Mouse (Mus musculus): Measurements from ENCODE around the gene Gm28043. TPM values are rescaled to one million over a fixed set of nuclear protein-coding genes. Genes with fewer than 3 reads are reported as not detected.
"Not testable (repeated sequence)": the region's sequence is repeated elsewhere in the genome, so short reads cannot be mapped to it uniquely, and the experiment has no call there.

Gm28043 gene
- polyA plus RNA-seq, 1 experiment from 2014 or later = 3.0 TPM

DNA sequence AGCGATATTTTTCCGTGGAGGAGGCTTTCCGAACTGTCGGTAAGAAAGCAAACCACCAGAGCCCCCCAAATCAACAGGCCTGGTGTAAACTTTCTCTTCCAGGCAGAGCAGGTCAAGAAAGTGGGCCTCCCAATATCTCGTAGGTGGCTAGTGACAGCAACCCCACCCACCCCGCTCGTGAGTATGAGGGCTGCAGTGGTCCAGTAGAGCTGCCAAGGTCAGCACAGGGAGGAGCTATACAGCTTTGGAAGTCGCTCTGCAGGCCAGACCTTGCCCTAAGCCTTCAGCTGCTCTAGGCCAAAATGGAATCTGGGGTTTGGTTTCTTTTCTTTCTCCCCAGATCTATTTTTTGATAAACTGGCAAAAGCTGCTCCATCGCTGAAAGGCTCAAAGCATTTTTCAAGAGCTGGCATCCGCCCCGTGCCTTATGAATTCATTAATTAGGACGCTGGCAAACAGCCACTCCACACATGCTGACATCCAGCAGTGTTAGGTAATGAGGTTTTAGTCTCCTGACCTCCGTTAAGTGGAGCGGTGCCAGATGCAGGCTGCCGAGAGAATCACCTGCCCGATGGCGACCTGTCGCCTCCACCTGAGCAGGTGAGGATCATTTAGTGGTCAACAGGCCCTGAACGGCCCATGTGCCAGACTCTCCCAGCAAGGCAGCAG is 96.5 kb downstream of the Gm28043 start:
- no peak for DNase-seq (ENCODE audit: low spot score)

DNA sequence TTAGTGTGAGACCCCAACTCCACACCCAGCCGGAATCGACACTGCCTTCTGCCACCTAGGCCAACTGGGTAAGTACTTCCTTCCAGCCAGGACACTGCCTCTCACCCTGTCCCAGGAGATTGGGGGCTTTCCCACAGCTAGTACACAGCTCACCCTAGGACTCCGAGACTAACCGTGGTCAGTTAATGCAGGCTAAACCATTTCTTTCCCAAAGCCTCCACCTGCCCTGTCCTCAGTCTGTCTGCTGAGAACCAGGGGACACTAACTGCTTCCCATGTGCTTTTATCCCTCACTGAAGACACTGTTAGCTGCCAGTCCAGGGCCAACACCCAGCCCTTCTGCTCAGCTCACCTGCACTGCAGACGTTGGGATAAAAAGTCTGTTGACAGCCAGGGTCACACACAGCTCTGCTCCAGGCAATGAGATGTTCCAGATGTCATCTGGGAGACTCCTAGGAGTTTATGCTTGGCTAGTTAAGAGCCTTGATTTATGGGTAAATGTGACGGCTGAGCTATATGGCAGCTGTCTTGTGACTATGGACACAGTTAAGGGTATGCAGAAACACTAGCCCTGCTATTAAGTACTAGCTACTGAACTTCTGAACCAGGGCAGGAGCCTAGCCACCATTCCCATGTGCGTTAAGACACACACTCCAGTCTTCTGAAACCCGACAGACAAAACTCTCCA is 97.2 kb downstream of the Gm28043 start:
- no peak for DNase-seq (ENCODE audit: low spot score)

GRCm38 (mm10) chr17:29712565-29712964 is 97.9 kb downstream of the Gm28043 start:
- DNase-seq (ENCODE audit: low spot score) = no peak

GRCm38 (mm10) chr17:29713734-29714133 is 99.1 kb downstream of the Gm28043 start:
- not testable (repeated sequence) for DNase-seq (ENCODE audit: low spot score)

GRCm38 (mm10) chr17:29716732-29717445 is 102.2 kb downstream of the Gm28043 start, which contains the start of gene Ccdc167:
Gene Ccdc167, minus strand, starts transcription at chr17:29717044.
- DNase-seq (ENCODE audit: low spot score) = peak; percentile 98

DNA sequence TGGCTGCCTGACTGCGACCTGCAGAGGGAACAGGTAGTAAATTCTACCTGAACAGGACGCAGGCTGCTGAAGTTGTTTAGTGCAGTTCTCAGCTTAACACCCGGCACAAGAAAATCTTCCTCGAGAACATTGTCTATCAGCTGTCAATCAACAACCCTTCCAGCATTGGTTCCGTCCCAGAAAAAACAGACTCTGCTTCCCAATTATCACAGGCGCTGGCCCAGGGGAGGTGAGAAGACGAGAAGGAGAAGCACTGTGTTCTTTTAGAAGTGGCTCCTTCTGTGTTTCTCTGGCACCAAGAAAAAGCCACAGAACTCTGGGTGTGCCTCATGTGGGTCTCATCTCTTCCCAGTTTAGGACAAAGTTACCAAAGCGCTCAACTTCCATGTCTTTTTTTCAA is 104.0 kb downstream of the Gm28043 start:
- no peak for DNase-seq (ENCODE audit: low spot score)

GRCm38 (mm10) chr17:29719628-29720575 is 105.2 kb downstream of the Gm28043 start:
- DNase-seq (ENCODE audit: low spot score) = no peak

DNA sequence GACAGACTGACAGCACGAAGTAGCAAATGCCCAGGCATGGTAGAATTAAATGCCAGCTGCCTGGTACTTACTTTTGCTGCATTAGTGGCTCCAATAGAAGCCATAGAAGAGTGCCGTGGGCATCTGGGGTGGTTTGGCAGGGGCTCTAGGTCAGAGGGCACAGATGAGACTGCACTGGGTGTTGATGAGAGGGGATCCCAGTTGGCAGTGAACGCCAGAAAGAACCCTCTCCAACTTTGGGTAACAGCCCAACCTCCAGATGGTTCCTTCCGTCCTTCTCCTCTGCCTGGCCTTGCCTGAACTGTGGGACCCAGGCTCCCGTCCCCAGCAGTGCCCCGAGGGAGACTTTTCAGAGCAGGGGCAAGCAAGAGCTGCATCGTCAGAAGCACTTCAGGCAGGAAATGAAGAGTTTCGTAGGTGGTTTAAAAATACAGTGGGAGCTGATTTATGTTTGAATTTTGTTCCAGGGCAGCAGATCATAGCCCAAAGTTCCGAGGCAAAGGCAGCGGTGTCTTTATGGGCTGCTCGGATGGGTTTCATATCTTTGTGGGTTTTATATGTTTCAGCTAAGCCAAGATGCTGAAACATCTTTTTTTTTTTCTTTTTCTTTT is 106.2 kb downstream of the Gm28043 start:
- DNase-seq (ENCODE audit: low spot score) = no peak

DNA sequence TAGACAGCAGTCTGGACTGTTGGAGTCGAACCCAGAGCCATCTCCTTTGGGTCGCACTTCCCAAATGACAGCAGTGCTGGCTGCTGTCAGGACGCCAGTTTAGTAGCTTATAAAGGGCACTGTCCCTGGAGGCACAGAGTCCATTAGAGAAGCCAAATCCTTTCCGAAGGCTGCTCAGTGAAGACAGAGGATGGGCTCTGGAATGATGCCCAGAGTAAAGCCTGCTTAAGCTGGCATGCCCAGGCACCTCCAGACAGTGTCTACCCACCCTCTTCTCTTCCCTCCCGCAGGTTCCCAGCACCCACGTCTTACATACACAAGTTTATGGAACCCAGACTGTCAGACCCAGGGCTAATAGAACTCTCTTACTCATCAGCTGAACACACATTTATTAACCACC is 109.9 kb downstream of the Gm28043 start:
- no peak for DNase-seq (ENCODE audit: low spot score)

DNA sequence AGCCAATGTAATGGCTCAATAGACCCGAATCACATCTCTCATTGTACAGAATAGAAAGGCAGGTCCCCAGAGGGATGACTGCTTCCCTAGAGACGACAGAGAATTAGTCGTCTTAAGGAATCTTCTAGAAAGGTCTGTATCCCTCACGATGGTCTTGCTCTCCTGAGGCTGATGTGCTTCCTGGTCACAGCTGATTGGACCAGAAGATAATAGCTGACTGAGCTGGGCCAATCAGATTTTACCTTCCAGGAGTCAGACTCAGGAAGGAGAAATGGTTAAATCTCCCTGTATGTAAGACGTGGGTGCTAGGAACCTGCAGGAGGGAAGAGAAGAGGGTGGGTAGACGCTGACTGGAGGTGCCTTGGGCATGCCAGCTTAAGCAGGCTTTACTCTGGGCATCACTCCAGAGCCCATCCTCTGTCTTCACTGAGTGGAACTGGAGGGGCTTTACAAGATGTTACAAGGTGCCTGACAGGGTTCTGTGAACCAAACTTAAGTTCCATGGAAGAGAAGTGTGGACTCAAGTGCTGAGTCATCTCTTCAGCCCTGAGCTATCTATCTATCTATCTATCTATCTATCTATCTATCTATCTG is 110.4 kb downstream of the Gm28043 start:
- no peak for DNase-seq (ENCODE audit: low spot score)

DNA sequence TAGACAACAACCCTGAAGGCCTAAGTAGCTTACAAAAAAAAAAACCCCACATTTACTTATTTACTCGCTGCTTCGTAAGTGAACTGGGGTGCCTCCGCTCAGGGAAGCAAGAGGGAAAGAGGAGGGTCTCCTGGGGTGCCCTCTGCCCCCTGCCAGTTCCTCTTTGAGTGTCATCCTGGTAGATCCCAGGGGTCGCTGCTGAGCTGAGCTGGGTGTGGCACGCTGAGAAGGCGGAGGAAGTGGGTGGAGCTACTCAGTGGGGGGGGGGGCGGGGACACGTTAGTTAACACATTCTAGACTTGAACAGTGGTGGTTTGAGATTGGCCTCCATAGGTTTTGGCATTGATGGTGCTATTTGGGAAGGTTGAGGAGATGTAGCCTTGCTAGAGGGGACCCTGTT is 113.4 kb downstream of the Gm28043 start:
- DNase-seq (ENCODE audit: low spot score) = peak; percentile 50

DNA sequence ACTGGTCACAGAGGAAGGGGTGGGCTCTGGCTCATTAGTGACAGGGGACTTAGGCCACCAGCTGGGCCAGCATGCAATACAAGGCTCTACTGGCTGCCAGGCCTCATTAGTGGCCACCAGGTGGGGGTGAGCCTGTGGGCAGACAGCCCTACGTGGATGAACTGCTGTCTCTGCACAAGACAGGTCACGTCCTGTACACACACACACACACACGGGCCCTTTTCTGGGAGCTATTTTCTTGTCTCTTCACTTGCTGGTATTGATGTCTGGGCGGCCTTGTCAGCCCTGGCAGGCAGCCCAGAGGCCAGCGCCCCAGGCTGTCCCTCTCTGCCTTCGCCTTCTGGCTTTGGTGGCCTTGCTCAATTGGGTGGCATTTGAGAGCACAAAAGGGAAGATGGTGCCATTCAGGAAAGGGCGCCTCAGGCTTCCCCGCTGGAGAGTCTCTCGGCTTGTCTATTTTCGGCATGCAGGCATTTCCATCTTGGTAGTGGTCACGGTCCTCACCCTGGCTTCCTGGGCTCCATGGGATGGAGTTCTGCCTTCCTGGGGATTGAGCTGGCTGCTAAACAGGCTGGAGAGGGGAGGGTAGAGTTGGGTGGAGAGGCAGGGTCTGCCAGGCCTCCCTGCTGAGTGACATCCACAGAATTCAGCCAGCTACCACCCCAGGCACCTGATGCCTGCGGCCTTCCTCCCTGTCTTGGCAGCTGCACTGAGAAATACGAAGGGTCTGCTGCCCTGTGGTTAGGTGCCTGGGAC is 116.0 kb downstream of the Gm28043 start:
- DNase-seq (ENCODE audit: low spot score) = no peak

DNA sequence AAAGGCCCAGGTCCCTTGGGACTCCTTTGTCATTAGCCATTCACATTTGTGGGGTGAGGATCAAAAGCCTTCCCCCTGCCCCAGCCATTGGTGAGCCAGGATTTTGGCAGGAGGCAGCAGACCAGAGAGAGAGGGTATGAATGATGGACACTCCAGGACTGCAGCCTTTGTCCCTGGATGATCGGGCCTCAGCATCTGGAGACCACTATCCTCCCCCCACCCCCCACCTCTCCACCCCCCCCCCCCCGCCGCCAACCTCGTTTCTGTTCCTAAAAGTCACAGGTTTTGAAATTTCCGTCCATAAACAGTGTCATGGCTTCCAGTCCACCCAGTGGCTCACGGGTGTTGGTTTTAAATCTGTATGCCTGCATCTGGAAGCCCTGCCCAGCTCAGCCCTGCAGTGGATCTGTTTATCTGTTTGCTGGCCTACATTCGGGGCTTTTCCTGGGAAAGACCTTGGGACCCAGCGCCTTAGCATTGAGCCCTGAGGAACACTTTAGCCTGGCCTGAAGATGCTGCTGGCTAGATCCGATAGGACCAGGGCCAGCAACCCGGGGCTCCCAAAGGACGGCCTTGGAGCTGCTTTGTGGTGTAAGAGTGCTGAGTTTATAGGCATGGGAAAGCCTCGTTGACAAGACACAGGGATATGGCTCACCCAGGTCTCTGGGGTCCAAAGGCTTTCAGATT is 116.7 kb downstream of the Gm28043 start:
- DNase-seq (ENCODE audit: low spot score) = no peak

GRCm38 (mm10) chr17:29731953-29732325 is 117.3 kb downstream of the Gm28043 start:
- no peak for DNase-seq (ENCODE audit: low spot score)

GRCm38 (mm10) chr17:29732522-29732921 is 117.8 kb downstream of the Gm28043 start:
- no peak for DNase-seq (ENCODE audit: low spot score)

- no peak for DNase-seq (ENCODE audit: low spot score)
Measured at GRCm38 (mm10) chr17:29736448-29737014, 121.9 kb downstream of the Gm28043 start.

GRCm38 (mm10) chr17:29737849-29738804 is 123.5 kb downstream of the Gm28043 start:
- no peak for DNase-seq (ENCODE audit: low spot score)

DNA sequence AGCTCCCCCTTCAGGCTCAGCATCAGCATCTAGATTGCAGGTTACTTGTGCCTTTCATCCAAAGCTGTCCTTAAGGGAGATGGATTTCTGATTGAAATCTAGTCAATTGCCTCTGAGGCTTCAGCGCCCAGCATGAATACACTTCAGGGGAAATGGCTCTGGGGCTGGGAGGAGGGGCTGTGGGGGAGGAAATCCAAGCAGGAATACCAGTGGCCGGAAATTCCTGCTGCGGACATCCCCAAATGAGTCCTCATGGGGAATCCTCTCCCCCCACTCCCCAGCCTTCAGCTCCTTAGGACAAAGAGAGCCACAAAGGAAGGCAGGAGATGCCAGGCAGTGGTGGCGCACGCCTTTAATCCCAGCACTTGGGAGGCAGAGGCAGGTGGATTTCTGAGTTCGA is 132.8 kb downstream of the Gm28043 start:
- no peak for DNase-seq (ENCODE audit: low spot score)

All from thymus, postnatal 0 days (tissue).